Mouse (Mus musculus) cerebellum, adult 2 months (tissue): ENCODE measurements at regions not wholly inside any gene's neighbourhood (a gene's known extent, or its start where the extent isn't known, plus 50 kb on each side); places are given as distances from the start of the nearest gene placed in this dataset.

Experiments
- CTCF ChIP-seq: fragments of 200-500 bp; IDR thresholded peaks from 2 replicates; pipeline ENCODE4 v1.5.1; 2011; ENCODE audit warnings: low read depth, mild to moderate bottlenecking, control low read depth, low read length, moderate library complexity, borderline replicate concordance; ENCODE audit not compliant: insufficient read depth
- POLR2A ChIP-seq: fragments of 200-500 bp; IDR thresholded peaks from 2 replicates; pipeline ENCODE4 v1.6.1; 2011; ENCODE audit warnings: low read length, control low read depth, borderline replicate concordance; ENCODE audit not compliant: insufficient read depth

- TF ChIP-seq CTCF (no peak), POLR2A (no peak)
Measured at GRCm38 (mm10) chr4:64654157-64654556, 469.8 kb upstream of the Pappa start.
